Mouse (Mus musculus) thymus, postnatal 25 days (tissue): Measurements from ENCODE around the gene Ltk.

Experiments used
- DNase-seq: peaks from one replicate; pipeline ENCODE4 v3.0.0; 2022

Gene Ltk

GRCm38 (mm10) chr2:119760251-119760650 is at the start of gene Ltk:
Gene Ltk (minus strand): TSS chr2:119760431.
- DNase-seq = no peak

GRCm38 (mm10) chr2:119808881-119809280 is 48.6 kb upstream of the Ltk start:
- no peak for DNase-seq

- DNase-seq = no peak
These were observed 48.2 kb upstream of the Ltk start for GRCm38 (mm10) chr2:119808438-119808837.

- DNase-seq = no peak
These were observed 45.3 kb upstream of the Ltk start for GRCm38 (mm10) chr2:119805536-119805935.

GRCm38 (mm10) chr2:119804776-119805175 is 44.5 kb upstream of the Ltk start:
- no peak for DNase-seq

GRCm38 (mm10) chr2:119804275-119804628 is 44.0 kb upstream of the Ltk start:
- no peak for DNase-seq

GRCm38 (mm10) chr2:119803618-119804274 is 43.5 kb upstream of the Ltk start:
- DNase-seq = no peak

- no peak for DNase-seq
These were observed 42.8 kb upstream of the Ltk start for GRCm38 (mm10) chr2:119802767-119803617.

- DNase-seq = no peak
These were observed 40.9 kb upstream of the Ltk start for GRCm38 (mm10) chr2:119800876-119801846.

- DNase-seq = peak; percentile 63
These were observed 39.8 kb upstream of the Ltk start for GRCm38 (mm10) chr2:119799961-119800550.

GRCm38 (mm10) chr2:119799181-119799960 is 39.1 kb upstream of the Ltk start:
- DNase-seq = peak; percentile 51

GRCm38 (mm10) chr2:119798246-119798927 is 38.2 kb upstream of the Ltk start:
- DNase-seq = peak; percentile 39

GRCm38 (mm10) chr2:119797279-119797783 is 37.1 kb upstream of the Ltk start, which contains the start of gene Tyro3:
Gene Tyro3 (plus strand): TSS chr2:119797733.
- no peak for DNase-seq

- no peak for DNase-seq
These were observed 29.8 kb upstream of the Ltk start for GRCm38 (mm10) chr2:119789996-119790395.

GRCm38 (mm10) chr2:119787206-119787883 is 27.1 kb upstream of the Ltk start, which contains the start of gene Rpap1:
Gene Rpap1 (minus strand): TSS chr2:119787537.
- peak; percentile 86 for DNase-seq

GRCm38 (mm10) chr2:119767246-119767645 is 7.0 kb upstream of the Ltk start:
- DNase-seq = peak; percentile 29

- no peak for DNase-seq
These were observed 3.7 kb upstream of the Ltk start for GRCm38 (mm10) chr2:119763924-119764323.

GRCm38 (mm10) chr2:119762276-119762675 is 2.0 kb upstream of the Ltk start:
- no peak for DNase-seq

GRCm38 (mm10) chr2:119758844-119759835 is 1.1 kb downstream of the Ltk start:
- peak; percentile 67 for DNase-seq
